Mouse (Mus musculus): ENCODE measurements around the gene Ndufb4. TPM values are rescaled to one million over a fixed set of nuclear protein-coding genes. Genes with fewer than 3 reads are reported as not detected.
"Not testable (repeated sequence)": the region's sequence is repeated elsewhere in the genome, so short reads cannot be mapped to it uniquely, and the experiment has no call there.

Gene Ndufb4
- total and polyA plus RNA-seq, 3 experiments, result 67.4 to 192 (median 138) TPM

DNA sequence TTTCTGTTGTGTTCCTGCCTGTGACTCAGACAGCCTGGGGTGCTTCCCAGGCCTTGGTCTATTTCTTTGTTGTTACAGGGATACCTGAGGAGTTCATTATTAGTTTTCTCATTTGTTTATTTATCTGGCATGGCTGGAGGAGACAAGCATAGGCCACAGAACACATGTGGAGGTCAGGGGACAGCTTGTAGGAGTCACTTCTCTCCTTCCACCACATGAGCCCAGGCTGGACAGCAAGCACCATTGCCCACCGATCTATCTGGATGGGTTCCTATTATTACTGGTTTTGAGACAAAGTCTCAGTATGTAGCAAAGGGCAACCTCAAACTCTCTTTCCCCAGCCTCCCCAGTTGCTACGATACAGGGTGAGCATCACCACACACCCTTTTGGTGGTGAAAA, 26.0 kb upstream of the Ndufb4 start:
- DNase-seq, result no peak

DNA sequence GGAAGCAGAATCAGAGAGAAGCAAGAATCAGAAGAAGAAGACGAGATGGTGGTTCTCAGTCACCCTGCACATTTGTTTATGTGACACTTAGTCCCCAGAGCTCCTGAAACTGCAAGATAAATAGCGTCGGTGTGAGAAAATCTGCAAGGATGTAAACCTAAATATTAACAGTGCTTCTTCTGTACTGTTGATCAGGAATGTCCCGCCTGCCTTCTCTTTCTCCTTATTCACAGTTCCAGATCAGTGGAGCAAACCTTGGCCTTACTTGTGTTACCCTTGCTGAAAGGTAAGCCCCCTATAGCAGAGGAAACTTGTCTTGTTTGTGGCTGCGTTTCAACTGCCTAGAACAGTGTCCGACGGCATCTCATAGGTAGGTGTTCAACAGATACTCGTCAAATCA, 23.3 kb upstream of the Ndufb4 start:
- DNase-seq, result no peak

DNA sequence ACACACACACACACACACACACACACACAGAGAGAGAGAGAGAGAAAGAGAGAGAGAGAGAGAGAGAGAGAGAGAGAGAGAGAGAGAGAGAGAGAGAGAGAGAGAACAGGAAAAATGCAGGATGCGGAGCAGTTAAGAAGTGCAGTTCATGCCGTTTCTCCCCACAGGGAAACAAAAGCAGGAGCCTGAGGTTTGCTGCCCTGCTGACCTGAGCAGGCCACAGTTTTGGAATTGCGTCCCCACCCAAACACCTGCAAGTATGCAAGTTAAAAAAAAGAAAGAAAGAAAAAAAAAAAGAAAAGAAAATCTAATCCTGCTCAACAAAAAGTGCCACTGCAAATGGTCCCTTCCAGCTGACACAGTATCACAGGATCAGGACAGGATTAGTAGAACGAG, 22.4 kb upstream of the Ndufb4 start:
- no peak for DNase-seq

DNA sequence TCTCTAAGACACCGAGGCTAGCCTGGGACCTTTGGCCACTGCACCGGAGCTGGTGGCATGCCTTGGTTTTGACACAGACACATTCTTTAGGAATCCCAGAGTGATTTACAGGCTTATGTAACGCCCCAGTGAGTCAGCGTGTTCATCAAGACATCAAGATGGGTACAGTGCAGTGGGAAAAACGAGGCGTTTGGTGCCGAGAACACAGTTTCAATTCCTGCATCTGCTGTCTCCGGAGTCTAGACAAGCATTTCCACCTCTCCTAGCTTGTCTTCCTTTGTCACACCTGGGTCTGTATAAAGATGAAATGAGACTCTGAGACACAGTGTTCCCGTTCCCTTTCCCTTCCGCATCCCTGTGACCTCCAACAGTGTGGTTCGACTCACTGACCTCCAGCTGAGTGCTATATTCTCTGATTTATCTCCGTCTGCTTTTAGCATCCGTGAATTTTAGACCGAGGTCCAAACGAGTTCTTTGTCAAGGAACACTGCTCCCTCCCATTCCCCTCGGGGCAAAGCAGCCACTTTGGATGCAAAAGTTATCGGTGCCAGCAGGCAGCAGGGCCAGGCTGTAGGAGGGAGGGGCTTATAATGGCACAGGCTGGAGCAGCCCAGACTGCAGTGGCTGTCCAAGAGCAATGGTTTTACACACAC, 21.9 kb upstream of the Ndufb4 start:
- DNase-seq, result peak; percentile 82

DNA sequence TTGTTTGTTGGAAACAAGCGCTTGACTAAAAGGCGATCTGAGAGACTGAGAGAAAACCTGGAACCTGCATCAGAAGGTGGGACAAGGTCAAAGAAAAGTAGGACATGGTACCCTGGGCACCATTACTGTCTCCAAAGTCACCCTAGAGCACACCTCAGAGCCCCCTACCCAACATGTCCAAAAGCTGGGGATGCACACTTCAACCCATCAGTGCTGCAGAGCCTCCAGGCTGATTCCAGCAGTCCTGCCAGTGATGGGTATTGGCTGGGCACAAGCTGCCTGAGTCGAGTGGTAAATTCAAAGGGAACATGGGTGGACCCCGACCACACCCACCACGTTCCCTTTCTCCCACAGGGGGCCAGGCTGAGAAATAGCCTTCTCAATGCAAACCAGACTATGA, 21.1 kb upstream of the Ndufb4 start:
- no peak for DNase-seq

DNA sequence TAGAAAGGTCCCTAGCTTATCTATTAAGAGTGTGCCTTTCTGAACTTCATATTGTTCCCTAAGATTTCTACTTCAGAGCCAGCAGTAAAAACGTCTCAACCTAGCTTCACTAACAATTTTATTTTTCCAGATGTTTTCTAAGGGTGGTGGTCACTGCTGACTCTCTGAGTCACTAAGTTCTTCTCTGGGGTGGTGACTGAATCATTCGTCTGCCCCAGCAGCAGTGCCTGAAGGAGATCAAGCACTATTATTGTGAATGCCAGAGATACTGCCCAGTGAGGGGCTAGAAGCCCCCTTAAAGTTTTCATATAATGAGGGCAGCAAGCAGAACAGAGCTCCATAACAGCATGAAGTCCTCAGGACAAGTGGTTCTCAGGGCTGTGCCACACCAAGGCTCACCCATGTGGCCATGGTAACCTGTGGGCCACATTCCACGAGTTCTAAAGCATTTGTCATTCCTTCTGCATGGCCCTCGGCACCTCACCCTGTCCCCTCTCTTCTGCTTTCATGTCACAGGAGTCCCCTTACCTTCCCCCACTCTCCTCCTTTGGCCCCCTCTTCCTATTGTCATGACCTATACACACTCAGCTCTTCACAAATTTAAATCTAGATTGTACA, 16.5 kb upstream of the Ndufb4 start:
- DNase-seq, result no peak

DNA sequence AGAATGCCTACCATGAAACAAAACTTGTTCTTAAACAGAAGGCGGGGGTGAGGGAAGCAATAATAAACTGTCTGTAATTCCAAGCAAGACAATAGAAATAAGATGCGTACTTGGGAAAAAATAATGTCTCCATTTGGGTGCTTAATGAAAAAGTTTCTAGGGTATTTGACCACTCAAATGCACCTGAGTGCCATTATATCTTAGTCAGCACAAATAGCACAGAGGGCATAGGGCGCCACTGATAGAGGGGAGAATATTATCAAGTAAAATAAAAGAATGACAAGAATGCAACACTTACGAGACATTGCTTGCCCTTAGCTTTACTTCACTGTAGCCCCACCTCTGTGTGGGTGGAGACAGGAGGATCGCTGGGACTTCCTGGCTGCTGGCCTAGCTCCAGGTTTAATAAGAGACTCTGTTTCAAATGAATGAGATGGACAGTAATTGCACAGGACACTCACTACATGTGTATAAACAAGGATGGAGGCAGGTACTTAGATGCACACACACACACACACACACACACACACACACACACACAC, 11.2 kb upstream of the Ndufb4 start:
- DNase-seq, result no peak

DNA sequence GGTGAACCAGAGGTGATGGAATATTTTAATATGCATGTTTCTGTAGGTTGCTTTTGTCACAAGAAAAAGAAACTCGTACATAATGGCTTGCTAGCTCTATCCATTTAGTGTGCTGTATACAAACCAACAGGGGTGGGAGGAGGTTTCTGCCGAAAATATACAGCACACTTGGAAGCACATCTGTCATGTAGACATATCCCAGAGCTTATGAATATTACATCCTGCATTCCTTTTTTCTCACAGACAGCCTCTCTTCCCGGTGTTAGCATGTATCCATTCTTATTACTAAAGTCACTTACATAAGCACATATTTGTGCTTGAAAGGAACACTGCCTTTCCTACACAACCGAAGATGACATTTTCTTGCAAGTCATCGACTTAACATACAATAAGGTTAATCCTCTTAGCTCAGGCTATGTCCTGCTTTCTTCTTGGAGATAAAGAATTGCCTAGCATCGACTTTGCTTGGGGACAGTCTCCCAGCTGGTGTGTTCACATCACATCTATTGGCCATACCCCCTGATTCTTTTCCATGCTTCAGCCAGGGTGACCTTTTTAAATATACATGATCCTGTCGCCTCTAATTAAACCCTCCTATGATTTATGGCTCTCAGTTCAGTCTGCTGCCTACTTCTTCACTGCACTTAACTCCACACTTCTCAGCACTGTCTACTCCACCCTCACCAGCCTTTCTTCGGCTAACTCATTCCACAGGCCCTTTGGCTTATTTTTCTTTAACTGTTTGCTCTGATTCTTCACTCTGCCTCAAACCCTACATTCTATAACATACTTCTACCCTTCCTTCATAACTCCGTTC, 9.6 kb upstream of the Ndufb4 start:
- DNase-seq, result no peak

DNA sequence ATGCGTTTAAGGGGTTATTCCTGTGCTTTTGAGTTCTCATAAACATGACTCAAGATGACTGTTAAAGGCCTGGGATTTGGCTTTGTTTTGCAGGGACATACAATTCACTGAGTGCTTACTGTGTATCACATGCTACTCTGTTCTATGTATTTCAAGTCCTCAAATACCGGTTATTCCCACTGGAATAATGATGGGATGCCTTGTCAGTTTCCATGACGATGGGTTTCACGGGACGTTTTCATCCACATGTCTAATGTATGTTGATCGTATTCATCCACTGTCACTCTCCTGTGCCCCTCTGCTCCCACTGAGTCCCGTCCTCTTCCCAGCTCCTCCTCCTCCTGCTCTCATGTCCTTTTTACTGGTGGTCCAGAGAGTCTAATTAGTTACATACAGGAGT, 2.5 kb upstream of the Ndufb4 start:
- no peak for DNase-seq

DNA sequence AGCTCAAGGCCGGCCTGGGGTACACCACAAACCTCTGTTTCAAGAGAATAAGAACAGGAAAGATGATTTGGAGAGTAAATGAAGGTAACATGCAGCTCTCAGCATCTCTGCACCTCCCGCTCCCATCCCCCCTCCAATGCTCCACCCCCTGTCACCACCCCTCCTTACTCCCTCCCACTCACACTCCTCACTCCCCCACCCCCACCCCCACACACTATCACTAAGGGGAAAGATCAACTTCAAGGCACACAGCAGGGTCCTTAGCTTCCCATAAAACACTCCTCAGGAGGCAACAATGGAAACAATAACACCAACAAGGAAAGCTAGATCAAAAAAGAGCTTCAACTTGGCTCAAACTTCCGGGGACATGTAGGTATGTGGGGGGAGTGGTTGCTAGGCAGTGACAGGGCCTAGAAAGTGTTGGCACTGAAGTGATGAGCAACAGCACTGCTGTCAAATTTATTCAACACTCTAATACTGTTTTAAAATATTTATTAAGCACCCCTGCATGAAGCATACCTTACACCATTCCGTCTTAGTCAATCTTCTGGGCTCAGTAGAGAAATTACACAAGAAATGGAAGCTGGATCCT, 1.6 kb upstream of the Ndufb4 start:
- no peak for DNase-seq

DNA sequence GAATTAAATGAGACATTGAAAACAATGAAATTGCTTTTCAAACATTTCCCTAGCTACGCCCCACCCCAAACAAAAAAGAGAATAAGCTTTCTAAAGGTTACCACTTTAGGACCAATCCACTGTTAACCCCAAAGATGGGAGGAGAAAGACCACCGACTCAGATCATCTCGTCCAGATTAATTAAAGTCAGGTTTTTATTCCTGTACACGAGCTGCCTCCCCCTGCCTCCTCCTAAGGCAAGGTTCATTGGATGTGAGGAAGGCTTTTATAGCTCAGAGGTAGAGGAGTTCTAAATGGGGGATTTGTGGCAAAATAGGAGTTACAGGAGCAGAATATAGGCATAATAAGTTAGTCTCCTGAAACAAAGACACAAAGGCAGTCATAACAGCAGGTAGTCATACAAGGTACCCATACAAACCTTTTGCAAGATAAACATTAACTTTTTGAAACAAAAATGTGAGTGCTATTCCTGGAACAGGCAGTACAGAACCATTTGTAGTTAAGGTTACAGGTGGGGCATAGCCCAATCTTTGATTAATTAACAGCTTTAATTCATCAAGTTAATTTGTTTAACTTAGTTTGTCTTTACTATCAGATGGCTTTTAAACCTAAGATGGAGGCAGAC, 690 bp upstream of the Ndufb4 start:
- no peak for DNase-seq

DNA sequence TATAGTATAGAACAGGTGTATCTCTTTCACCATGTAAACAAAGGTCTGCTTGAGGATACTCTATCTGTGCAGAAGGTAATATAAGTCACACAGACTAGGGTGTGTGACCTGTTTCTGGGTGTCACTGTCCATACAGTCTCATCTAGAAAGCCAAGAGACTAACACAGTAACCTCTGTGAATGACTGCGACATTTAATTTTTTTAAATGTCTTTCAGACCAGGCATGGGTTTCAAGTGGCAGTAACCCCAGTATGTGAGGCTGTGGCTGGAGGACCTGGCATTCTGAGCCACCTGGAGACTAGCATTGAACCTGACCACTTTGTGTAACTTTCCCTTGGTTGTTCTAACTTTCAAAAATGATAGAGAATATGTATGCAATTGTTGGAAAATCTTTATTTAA, 1.2 kb downstream of the Ndufb4 start:
- DNase-seq, result no peak

DNA sequence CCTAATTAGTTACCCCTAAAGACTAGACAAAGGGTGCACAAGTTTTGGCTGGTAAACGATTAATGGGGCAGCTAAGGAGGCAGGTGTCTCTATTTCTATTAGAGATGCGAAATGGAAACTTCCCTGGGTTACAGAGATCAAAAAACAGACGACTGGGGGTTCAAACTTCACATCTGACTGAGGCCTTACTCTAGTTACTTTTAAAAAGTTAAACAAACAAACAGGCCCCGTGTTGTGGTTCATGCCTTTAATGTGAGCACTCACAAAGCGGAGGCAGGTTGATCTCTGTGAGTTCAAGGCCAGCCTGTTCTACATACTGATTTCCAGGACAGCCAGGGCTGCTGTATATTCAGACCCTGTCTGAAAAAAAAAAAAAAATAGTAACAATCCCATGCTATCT, 1.6 kb downstream of the Ndufb4 start:
- DNase-seq, result no peak

DNA sequence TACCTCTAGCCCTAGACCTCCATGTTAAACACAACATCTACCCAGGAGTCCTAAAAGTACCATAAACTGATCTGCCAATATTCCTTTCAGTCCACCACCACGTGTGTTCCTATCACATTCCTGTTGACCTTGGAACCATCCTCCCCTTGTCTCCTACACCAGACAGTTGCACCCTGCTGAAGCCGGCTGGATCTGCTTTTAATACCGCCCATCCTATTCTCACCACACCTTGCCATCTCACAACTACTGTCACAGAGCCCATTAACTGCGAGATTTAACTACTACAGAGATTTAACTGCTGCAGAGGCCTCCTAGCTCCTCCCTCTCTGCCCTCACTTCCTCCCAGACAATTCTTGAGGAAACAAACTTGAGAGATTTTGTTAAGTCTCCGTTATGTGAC, 2.8 kb downstream of the Ndufb4 start:
- DNase-seq, result no peak

DNA sequence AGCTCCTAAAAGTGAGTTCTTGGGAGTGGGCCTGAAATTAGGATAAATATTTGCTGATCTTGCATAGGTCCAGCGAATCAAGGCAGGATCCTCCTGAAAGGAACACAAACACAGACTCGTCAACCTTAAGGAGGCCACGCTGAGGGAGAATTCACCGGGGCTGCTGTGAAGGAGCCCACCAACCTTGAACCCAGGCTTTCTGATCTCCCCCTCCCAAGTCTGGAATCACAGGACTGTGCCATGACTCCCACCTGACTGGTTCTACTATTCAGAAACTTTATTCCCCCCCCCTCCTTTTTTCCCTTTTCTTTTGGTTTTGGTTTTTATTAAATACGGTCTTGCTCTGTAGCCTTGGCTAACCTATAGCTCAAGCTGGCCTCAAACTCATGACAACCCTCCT, 5.2 kb downstream of the Ndufb4 start:
- DNase-seq, result no peak

DNA sequence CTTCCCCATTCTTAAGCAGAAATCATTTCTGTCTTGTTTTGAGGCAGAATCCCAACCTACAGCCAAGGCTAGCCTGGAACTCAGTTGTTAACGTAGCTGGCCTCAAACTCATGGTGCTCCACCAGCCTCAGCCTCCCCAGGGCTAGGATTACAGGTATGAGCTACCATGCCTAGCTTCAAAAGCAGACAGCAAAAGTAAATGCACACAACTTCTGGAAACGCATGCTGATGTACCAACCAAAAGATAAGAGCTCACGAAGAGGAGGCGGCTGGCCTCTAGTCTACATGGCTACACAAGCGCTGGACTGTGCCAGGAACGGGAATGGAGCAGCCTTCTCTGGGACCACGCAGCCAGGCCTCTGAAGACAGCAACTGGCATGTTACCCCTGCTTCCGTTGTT, 6.3 kb downstream of the Ndufb4 start:
- no peak for DNase-seq

DNA sequence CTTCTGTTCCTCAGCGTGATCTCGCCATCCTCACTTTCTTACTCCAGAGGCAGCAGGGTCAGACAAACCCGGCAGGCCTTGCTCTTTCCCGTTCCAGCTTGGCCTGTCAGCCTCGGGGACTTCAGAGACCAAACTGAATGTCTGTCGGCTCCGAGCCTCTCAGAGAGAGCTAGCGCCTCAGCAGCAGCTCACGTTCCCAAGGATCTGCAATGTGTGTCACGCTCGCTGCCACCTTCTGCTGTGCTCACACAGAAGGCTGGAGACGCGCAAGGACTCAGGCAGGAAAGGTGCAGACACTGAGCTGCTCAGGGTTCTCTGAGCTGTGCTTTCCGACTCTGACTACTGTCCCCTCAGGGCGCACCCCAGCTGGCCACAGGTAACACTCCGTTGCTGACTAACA, 7.2 kb downstream of the Ndufb4 start:
- DNase-seq, result no peak

DNA sequence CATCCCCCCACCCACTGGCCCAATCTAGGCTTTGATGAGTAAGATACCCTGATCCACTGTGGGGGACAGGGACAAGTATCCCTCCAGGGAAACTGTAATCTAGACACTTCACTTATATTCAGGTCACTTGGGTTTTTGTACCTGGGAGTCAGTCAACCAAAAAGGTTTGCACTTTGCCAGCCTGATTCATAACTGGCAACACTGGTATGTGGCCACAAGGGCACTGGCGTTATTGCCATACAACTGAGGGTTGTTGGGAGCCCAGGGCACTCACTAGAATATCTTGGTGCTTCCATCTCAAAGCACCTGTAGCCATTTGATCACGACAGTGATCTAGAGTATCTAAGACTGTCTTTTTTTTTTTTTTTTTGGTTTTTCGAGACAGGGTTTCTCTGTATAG, 8.5 kb downstream of the Ndufb4 start:
- no peak for DNase-seq

DNA sequence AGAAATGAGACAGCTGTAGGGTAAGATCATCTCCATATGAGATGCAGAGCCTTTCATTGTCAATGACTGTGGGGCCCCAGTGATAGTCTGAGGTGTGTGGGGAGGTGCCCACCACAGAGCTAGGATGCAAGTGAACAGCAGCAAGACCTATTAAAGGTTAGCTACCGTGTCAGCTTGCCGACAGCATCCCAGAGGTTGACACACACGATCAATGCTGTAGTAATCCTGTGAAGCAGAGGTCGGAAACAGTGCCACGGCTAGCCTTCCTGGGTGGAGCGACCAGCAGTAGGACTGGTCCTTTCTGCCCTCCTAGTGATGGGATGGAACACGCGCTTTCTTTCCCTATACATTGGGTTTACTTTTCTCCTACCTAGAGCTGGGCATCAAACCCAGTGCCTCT, 9.0 kb downstream of the Ndufb4 start:
- no peak for DNase-seq

DNA sequence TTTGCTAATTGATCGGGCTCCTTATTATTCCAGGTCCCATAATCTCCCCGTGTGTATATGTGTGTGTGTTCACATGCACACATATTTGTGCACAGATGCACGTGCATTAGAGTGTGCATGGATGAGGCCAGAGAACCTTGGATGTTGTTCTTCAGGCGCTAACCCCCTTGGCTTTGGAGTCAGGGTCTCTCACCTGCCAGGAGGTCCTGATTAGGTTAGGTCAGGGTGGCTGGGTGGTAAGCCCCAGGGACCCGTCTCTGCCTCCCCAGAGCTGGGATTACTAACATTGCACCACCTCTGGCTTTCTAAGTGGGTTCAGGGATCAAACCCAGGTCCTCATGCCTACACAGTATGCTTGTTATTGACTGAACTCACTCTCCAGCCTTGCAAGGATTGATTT, 9.8 kb downstream of the Ndufb4 start:
- DNase-seq, result no peak

DNA sequence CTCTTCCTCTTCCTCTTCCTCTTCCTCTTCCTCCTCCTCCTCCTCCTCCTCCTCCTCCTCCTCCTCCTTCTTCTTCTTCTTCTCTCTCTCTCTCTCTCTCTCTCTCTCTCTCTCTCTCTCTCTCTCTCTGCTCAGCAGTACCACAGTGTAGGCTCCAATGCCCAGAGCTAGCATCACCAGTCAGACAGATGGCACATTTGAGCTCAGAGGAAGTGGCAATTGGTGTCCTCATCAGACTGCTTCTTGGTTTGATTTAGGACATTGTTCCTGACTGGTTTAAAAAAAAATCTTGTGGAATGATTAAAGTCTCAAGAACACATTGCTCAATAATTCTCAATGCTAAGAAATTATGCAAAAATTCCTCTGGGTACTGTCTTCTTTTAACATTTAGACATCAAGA, 13.7 kb downstream of the Ndufb4 start:
- not testable (repeated sequence) for DNase-seq

DNA sequence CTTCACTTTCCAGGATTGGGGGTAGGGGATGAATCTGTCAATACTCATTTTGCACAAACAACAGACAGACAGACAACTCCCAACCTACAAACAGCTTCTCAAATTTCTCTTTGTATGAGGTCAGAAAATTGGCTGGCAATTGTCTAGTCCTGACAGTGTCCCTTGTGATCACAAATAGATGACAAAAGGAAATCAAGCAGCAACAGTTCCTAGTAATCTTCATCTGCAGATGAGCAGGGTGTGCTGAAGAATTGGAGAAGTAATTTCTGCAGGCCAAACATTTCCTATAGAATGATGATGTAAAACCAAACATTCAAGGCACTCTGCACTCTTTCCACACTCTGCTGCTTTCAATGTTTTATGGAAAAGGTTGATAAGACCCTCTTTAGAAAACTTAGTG, 16.5 kb downstream of the Ndufb4 start:
- no peak for DNase-seq

All from adrenal gland, adult 2 months (tissue).